Mouse (Mus musculus): ENCODE results near the gene Emg1.
"Not testable (repeated sequence)": the region's sequence is repeated elsewhere in the genome, so short reads cannot be mapped to it uniquely, and the experiment has no call there.

Gene Emg1

DNA sequence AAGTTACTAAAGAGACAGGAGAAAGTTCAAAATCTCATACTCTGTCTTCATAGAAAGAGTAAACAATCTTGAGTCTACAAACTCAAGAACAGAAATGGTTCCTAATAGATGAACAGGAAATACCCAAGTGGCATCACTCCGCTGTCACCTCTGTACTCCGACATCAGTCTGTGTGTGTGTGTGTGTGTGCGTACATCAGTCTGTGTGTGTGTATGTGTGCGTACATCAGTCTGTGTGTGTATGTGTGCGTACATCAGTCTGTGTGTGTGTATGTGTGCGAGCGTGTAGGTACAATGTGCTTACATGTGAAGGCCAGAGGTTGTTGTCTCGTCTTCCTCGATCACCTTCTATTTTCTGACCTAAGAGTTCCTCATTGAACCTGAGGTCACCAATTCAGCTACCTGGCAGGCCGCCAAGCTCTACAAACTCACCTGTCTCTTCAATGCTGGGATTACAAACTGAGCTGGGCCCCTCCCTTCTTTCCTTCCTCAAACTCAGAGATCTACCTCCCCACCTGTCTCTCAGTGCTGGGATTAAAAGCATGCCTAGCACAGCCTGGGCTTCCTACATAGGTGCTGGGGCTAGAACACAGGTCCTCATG is 3.6 kb downstream of the Emg1 start:
- no peak for DNase-seq (ENCODE audit: low read depth, low spot score)

DNA sequence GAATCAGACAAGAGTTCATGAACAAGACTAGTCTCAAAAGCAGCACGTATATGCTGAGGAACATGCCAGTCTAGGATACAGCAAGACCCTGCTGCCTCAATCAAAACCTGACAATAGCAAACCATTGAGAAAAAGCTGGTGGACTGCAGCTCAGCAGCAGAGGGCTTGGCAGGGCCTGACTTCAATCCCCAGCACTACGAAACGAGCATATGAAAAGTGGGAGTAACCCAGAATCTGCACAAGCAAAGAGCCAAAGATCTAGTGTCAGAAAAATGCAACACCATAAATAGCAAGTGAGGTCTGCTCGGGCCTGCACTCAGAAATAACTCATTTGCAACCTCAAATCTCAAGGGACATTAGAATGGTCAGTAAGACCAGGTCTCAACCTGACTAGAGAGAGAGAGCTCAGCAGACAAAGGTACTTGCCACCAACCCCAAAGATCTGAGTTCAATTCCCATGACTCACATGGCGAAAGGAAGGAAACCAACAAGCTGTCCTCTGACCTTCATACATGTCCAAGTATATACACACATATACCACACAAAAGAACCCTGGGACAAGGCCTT is 5.8 kb downstream of the Emg1 start:
- no peak for DNase-seq (ENCODE audit: low read depth, low spot score)

DNA sequence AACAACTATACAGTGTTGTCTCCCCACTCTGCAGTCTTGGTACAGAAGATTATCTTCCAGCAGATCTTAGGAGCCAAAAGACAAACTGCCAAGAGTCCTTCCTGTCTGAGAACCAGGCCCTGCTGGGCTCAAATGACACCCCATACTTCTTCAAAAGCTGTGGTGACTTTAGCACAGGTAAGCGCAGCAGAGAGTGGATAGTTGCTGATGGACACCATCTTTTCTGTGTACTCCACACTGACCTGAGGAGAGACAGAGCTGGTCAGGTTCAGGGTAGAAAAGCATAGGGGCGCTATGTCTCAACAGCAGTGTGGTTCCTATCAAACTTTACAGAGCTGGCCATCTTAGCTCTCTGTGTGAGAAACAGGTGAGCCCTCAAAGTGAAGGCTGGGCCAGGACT is 7.6 kb downstream of the Emg1 start:
- DNase-seq (ENCODE audit: low read depth, low spot score), result no peak

DNA sequence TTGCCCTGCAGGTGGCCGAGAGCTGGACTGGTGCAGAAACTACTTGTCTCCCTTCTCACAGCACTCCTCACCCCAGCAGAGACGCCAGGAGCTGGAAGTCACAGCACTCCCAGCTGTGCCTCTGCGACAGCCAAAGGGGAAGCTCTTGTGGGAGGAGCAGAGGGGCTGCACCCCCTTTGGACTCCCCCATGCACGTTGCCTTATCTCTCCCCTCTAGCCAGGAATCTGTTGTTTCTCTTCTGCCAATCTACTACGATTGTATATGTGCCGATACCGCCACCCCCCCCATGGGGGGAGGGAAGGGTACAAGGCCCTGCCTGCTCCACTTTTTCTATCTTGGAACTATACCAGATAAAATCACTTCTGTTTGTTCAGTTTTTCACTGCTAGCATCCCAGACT is 8.2 kb downstream of the Emg1 start:
- no peak for DNase-seq (ENCODE audit: low read depth, low spot score)

DNA sequence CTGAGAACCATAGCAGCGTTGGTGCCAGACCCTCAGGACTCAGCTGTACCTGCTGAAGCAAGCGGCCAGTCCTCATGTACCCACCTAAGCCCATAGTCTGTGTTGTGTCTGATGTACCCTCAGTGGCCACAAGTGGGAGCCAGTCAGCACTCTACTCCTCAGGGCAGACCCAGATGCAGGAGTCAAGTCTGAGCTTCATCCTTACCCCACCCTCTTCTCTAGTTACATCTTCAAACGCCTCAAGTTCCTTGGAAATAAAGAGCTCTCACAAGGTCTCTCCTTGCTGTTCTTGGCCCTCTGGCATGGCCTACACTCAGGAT is 9.2 kb downstream of the Emg1 start:
- DNase-seq (ENCODE audit: low read depth, low spot score), result peak; percentile 93

DNA sequence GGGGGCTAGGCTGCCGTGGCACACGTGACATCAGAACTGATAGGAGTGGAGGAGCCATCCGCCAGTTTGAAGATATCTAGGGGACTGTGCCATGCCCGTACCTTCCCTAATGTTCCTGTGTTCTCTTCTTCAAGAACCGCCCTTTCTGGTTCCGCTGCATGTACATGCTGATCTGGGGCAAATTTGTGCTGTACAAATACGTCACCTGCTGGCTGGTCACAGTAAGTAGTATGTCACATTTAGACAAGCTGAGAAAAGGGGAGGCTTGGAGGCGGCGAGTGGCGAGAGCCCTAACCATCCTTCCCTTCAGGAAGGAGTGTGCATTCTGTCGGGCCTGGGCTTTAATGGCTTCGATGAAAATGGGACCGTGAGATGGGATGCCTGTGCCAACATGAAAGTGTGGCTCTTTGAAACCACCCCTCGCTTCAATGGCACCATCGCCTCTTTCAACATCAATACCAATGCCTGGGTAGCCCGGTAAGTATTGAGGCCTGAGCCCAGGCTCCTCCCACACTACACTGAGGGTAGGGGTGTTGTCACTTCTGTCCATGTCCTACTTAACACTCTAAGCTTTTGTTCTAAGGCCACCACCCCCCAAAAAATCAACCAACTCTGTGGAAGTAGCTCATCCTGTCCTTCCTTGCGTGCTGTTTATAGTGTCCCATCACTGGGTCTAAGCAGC is 9.7 kb downstream of the Emg1 start:
- DNase-seq (ENCODE audit: low read depth, low spot score), result no peak

DNA sequence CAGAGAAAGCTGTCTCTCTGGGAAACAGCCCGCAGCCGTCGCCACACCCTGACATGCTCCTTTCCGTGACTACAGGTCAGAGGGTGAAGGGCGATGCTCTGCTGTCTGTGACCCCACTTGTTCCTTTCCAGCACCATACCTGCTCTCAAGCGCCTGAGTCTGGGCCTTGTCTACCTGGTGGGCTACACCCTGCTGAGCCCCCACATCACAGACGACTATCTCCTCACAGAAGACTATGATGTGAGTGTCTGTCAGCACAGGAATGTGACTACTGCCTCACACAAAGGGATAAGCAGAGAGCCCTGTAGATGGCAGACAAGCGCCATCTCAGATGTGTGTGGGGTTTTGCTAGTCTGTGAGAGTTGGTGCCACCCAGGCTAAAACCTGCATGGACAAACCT is 10.6 kb downstream of the Emg1 start:
- DNase-seq (ENCODE audit: low read depth, low spot score), result peak; percentile 52

DNA sequence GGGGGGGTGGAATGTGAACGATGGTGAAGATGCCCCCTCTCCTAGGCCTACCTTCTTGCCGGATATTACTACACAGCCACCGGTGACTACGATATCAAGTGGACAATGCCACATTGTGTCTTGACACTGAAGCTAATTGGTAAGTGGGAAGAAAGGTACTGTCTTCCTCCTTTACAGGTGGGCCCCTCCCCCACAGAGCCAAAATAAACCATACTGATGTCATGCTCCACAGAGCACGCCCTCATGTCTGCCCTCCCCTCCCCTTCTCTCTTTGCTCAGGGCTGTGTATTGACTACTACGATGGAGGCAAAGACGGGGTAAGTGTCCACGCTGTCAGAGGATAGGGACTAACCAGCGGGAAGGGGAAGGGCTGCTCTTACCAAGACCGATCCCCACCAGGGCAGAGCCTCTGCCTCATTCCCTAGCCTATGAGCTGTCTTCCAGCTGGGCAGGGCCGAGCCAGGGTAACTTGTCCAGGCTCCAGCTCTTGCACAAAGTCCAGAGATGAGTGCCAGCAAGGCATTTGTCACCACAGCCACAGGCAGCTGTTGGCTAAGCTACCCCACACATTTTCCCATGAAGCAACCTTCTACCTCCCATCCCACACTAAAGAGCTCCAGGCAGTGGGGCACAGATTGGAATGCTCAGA is 11.9 kb downstream of the Emg1 start:
- no peak for DNase-seq (ENCODE audit: low read depth, low spot score)

DNA sequence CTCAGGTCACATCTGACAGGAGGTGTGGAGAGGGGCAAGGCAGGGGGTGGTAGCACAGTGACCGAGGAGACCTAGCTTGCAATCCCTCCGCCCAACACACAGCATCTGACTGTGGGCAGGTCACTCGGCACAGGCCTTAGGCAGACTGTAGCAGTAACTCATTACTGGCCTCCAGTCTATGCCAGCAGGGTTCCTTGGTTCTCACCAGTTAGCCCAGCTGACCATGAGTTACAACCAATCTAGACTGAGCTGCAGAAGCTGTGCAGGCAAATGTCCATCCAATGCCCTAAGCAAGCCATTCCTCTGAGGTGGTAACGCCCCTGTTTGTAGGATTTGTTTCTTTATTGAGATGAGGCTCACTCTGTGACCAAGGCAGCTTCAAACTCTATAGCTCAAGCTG is 12.6 kb downstream of the Emg1 start:
- DNase-seq (ENCODE audit: low read depth, low spot score), result no peak

DNA sequence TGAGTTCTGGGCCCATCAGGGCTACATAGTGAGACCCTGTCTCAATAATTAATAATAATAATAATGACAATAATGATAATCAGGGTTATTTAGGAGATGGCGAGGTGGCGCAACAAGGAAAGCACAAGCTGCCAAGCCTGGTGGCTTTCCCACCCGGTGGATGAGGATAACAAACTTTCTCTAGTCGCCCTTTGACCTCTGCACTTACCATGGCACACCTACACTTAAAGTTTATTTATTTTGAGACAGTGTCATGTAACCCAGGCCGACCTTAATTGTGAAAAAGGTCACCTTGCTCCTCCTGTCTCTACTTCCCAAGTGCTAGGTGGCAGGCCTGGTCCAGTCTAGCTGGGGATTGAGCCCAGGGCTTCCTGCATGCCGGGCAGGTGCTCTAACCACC is 13.2 kb downstream of the Emg1 start:
- DNase-seq (ENCODE audit: low read depth, low spot score), result no peak

DNA sequence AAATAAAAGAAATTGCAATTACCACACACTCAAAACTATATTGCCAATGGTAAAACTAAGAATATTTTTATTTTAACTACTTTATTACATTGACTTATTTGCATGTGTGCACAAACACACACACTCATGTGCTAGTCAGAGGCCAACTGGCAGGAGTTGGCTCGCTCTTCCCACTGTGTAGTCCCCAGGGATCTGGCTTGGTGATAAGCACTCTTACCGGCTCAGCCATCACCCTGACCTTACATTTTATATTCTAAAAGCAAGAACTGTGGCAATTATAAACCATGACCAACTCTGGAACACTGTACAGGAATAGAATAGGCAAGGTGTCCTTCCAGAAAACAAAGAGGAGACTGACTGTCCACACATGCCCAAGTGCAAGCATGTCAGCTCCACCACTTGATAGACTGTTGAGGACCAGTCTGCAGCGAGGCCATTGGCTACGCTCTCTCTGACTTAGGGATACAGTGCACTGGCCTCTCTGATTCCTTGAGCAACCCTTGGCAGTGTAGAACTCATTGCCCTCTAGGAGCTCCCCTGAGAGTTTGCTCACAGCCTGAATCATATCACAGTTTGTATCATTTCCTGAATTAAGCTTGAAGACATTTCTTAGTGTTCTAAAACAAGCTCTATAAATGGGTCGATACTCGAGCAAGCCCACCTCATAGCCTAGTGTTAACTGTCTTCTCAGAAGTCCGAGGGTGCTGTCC is 15.4 kb downstream of the Emg1 start:
- DNase-seq (ENCODE audit: low read depth, low spot score), result no peak

DNA sequence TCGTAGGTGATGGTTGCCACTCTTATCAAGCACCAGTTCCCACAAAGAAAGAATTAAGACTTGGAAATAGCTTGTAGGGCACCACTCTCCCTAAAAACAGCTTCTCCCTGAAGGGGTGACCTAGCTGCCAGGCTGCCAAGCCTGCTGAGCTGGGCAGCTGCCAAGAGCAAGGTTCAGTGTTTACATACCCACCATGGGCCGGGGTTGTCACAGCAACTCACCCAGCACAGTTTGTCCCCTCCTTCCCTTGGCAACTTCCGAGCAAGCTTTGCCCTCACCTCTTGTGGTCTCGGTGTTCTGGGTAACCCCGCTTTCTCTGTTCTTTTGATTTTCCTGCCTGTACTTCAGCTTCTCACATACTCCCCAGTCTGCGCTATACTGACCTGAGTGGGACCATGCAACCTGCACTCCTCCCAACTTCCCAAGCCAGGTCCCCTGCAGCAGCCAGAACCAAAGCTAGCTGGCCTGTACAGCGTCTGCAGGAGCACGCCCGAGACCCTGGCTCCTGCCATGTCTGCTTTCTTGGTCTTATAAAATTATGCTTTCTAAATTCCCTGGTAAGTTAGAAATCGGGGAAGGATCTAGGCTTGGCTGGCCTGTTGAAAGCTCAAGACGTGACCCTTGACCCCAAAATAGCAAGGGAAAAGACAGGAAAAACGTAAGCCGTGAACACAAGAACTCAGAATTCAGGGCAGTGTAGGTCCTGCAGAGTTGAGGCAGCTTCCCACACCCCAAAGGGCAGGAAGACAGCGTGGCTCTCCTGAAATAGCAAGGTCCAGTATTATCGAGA is 17.6 kb downstream of the Emg1 start:
- DNase-seq (ENCODE audit: low read depth, low spot score), result no peak

DNA sequence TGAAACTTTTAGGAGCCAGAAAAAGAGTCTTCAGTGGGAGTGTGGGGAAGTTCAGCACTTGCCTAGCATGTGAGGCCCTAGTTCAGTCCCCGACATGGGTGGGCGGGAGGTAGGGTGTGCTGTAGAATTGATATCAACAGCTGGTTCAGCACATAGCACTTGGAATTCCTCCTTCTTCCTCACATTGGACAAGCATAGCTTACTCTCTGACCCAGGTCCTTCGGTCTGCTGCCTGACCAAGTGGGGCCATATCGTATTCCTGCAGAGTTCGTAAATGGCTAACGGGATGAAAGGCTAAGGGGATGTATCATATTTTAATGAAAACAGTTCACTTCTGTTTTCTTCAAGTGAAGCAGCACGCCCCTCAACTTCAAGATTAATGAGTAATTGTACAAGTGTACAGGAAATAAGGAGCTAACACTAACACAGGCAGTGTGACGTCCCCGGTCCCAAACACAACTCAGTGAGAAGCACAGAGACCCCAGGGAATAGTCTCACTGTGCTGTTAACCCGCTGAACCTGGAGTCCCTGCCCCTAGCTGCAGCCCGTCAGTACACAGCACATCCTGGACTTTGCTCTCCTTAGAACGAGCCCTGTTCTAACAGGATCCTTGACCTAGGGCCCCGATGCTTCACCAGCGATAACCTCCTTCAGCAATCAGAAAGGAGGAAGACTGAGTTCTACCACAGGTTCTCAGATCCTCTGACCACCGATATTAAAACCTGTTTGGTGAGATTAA is 18.6 kb downstream of the Emg1 start:
- no peak for DNase-seq (ENCODE audit: low read depth, low spot score)

DNA sequence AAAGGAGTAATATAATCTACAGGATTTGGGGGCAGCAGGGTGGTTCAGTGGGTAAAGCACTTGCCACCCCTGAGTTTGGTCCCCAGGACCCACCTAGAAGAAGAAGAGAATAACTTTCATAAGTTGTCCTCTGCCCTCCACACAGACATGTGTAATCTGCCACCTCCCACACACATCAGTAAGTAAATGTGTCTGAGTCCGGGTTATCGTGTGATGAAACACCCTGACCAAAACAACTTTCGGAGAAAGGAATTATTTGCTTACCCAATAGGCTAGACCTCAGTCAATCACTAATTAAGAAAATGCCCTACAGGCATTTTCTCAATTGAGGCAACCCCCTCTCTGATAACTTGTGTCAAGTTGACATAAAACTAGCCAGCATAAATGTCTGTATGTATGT is 21.5 kb downstream of the Emg1 start:
- no peak for DNase-seq (ENCODE audit: low read depth, low spot score)

DNA sequence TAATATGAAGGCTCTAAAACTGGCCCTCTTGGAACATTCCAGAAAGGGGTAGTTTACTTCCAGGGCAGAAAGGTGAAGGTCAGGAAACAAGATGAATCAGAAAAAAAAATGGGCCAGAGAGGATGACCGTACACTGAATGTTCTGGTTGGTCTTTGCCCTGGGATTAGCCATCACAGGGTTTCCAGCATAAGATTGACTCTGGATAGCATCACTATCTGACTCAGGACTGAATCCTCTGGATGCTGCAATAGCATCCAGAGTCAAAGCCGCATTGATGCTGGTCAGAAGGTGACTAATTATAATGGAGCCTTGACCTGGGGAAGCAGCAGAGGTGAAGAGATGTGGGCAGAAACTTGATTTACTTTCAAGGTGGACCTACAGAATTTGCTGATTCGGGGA is 23.0 kb downstream of the Emg1 start:
- no peak for DNase-seq (ENCODE audit: low read depth, low spot score)

DNA sequence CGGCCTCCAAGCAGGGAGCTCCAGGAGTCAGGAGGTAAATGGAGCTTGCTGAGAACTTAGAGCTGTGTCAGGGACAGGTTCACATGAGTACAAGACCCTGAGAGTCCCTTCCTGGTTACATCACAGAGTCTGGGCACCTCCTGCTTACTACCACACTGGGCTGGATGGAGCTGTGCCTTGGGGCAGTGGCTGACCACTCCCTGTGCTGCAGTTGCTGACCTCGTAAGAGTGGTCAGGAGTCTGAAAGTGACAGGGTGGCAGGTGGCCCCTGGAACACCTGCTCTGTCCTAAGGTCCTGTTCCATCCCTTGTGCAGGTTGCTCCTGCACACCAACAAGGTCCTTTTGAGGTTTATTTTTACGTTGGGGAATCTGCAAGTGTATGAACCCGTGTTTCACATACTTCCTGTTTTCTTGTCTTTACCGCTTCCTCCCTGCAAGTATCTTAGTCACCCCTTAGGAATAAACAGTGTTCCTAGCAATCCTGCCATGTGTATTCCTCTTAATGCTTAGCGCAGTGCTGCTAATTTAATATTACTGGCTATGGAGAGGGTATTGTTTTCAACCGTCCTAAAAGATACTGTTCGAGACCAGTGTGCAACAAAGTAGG is 23.7 kb downstream of the Emg1 start:
- no peak for DNase-seq (ENCODE audit: low read depth, low spot score)

DNA sequence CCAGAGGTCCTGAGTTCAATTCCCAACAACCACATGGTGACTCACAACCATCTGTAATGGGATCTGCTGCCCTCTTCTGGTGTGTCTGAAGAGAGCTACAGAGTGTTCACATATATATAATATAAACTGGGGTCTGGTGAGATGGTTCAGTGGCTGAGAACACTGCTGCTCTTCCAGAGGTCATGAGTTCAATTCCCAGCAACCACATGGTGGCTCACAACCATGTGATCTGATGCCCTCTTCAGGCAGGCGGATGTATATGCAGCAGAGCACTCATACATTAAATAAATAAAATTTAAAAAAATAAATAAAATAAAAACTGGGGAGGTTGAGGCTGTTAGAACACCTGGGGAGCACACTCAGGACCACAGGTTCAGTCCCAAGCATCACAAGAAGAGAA is 25.3 kb downstream of the Emg1 start:
- DNase-seq (ENCODE audit: low read depth, low spot score), result not testable (repeated sequence)

DNA sequence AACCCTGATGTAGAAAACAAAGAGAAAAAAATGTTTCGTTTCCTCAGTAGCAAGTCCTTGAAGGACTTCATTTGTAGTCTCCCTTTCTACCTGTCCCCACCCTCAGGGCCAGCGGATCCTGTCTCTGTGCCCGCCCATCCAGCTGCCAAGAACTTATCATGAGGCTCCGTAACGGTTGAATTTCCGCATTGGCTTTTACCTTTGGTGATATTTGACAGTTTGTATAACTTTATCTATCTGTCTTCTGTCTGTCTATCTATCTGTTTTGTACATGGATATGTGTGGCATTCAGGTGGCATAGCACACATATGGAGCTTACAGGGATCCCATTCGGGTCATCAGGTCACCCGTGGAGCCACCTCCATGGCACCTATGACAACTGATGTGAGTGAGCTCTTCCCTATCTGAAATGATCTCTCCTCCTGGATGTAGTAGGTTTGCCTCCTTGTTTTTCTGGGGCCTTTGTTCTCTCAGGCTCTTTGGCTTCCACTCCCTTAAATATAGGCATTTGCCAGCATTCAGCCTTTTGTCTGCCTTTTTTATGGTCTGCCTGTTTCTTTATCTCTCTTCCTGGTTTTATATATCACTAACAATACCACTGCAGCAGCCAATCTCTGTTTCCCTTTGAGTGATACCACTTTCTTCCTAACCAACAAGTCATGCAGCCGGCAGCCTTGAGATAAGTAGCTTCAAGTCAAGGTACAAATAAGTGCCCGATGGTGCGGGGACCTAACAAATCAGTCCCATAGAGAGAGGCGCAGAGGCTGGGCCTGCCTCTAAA is 26.2 kb downstream of the Emg1 start:
- no peak for DNase-seq (ENCODE audit: low read depth, low spot score)

DNA sequence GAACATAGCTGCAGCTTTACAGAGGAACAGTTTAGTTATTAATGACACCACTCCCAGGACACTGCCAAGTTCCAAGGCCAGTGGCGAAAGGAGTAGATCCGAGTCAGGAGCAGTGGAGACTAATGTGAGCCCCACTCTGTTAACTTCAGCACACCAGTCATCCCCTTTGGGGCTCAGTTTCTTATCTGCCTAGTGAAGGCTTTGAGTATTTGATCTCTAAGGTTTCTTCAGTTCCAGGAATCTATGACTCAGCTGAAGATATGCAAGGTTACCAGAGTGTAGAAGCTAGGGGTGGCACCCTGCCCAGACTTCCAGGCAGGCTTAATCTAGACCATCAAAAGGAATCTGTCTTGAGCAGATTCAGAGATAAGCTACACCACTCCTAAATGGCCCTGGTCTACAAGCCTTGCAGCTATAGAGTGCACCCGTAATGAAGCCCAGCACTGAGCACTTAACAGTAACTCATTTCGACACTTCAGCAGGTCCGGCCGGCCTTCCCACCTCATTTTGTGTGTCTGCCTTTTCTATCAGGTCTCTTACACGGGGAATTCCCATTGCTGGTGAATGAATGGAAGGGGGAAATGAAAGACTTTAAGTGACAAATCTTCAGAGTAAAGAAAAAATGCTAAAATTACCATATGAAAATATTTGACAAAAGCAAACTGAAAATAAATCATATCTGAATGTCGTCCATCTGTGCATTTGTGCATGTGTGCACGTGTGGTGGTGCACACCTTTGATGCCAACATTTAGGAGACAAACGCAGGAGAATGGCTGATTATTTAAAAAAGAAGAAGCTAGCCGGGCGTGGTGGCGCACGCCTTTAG is 28.2 kb downstream of the Emg1 start:
- peak; percentile 22 for DNase-seq (ENCODE audit: low read depth, low spot score)
